Mouse (Mus musculus) c-Kit-positive CD71-negative TER-119-negative erythroid progenitor cells, embryonic 14.5 days (primary cell): ENCODE results near the gene Slc9a3.
A peak's percentile ranks its signal among the peaks of the same experiment; 100 is the strongest.

Source experiments
- DNase-seq: peaks from one replicate; pipeline ENCODE4 v3.0.0-alpha.2; 2013; ENCODE audit warnings: low read depth

The Slc9a3 gene

DNA sequence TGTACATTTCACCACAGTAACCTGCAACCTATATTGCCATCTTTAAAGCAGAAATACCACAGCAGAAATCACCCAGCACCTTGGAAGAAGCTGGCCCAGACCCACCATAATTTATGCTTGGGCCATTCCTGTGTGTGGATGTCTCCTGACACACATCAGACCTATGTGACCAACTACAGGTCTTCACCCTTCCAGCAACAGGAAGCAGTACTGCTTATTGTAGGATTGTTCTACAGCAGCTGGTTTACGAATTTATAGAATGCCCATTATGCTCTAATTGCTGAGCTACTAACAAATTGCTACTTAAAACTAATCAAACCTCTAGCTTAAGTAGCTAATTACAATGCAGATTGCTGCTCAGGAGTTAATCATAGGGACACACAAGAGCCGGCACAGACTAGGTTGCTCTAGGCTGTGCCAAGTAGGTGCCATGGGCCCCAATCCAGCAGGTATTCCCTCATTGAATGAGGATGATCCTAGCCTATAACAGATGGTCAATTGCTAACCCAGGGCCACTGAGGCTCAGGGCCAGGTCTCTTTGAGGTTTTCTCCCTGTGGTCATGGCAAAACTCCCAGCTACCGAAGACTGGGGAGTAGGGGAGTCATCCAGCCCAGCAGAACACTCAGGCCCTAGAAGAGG, 24.8 kb downstream of the Slc9a3 start:
- DNase-seq = no peak

- no peak for DNase-seq
Observed at GRCm38 (mm10) chr13:74147327-74147726, 26.1 kb downstream of the Slc9a3 start.

- peak; percentile 33 for DNase-seq
Observed at GRCm38 (mm10) chr13:74166348-74167056, 45.2 kb downstream of the Slc9a3 start.

DNA sequence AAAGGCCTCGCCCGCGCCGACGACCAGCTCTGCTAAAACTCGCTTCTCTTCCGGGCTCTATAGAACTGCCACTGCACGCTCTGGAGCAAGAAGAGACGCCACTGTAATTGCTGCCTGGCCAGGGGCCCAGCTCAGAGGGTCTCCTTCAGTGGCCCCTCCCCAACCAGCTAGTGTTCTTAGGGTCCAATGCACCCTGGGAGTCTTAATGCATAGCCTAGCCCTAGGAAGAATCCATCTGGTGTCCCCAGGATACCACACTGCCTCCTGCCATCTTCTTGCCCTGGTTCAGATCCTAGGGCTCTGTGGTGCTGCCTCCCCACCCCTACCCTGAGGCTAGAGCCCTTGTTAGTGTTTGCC, 45.8 kb downstream of the Slc9a3 start:
- DNase-seq = no peak

DNA sequence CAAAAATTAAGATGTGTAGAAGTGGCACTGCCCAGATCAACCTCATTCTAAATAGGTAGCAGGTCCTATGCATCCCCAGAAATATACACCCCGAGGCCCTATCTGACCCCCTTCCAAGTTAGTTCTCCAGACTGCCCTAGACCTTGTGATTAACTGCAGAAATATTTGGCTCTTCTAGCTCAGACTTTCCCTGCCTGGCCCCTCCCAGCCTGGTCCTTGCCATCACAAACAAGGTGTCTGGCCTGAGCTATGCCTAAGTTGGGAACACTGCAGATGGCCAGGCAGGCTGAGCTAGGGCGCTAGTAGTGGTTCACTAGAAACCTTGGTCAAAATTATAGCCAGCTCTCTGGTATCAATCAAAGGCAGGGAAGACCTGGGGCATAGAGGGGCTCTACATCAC, 46.2 kb downstream of the Slc9a3 start:
- no peak for DNase-seq

DNA sequence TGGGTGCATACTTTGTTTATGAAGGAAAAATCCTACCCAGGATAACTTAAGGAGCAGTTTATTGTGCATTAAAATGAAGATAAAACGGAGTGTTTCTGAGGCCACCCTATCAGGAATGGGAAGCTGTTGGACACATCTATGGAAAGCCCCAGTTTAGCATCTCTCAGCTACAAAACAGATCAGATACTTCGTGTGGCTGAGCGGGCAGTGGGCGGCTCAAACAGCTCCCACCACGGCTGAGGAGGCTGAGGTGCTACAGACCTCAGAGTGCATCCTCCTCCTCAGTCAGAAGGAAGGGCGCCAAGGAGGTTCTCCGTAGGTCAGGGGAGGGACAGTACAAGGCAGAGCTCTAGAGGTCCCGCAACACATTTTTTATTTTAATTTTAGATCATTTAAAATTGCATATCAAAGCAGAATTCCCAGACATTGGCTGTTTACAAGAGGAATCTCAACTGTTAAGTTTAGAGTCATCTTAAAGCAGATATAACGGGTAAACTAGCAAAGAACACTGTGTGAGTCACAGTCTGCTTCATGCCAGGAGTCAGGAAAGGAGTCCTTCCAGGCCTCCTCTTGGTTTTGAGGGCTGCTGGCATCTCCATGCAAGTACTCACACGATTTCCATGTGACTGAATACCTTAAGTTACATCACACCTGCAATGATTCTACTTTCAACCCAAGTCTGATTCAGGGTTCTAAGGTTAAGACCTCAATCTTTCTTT, 48.3 kb downstream of the Slc9a3 start:
- DNase-seq = no peak

DNA sequence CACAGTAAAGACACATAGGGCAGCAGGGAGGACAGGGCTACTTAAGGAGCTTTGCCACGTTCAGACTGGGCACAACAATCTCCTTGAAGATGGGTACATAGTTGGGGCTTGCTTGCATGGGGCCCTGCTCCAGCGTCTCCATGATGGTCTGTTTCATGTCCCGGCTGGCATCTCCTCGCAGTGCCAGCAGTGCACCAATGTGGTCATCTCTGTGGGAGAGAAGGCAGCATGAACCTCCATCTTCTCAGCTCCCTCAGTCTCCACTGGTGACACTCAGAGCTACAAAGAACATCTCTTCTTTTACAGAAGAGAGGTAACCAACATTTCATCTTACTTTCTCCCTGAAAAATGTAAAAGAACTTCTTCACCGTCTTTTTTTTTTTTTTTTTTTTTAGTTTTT, 50.8 kb downstream of the Slc9a3 start:
- DNase-seq = no peak

DNA sequence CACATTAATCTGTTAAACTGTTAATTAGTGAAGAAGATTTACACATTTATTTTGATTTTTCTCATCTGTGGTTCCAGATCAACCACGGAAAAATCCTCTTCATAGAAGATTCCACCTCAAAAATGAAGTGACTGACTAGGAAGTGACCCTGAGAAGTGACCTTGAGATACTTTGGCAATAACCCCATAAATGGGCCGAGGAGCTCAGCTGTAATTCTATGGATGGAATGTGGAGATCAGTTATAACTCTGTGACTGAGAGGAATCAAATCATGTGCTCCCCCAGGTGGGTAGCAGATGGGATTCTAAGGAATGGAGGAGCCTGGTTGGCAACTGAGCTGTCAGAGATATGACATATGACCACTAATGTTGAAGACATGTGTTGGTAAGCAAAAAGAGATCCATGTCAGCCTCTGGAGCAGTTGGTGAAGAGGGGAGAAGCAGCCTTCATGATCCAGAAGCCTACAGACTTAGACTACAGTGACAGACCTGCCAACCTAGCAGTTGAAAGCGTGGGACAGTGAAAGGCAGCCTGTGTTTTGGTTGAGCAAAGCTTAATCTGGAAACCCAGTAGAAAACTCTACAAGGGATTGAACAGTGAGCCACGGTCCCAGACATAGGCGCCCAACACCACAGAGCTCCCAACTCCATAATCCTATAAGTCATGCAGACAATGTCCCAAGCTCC, 61.9 kb downstream of the Slc9a3 start:
- DNase-seq = no peak

DNA sequence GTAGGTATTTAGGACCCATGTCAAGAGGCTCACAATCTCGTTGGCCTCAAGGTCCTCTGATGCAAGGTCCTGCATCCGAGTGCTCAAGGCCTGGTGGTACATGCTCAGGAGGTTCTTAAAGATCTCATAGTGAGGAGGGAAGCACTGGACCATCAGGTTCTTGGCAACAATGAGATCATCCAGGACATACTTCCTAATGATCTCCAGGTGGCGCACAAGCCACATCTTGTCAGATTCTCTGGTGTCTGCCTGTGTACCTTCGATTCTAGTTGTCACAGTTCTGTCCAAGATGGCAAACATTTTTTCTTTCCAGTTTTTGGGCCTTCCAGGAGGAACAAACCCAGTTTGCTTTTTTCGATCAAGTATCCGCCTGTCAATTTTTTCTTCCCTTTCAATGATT, 71.4 kb downstream of the Slc9a3 start:
- DNase-seq = peak; percentile 23

DNA sequence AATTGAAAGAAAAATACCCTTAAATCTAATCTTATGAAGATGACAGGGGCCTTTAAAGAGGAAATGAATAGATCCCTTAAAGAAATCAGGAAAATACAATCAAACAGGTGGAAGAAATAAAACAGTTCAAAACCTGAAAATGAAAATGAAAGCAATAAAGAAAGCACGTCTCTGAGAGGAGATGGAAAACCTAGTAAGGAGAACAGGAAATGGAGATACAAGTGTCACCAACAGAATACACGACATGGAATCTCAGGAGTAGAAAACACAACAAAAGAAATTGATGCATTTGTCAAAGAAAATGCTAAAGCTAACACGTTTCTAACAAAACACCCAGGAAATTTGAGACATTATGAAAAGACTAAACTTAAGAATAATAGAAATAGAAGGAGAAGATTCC, 75.2 kb downstream of the Slc9a3 start:
- DNase-seq = no peak

DNA sequence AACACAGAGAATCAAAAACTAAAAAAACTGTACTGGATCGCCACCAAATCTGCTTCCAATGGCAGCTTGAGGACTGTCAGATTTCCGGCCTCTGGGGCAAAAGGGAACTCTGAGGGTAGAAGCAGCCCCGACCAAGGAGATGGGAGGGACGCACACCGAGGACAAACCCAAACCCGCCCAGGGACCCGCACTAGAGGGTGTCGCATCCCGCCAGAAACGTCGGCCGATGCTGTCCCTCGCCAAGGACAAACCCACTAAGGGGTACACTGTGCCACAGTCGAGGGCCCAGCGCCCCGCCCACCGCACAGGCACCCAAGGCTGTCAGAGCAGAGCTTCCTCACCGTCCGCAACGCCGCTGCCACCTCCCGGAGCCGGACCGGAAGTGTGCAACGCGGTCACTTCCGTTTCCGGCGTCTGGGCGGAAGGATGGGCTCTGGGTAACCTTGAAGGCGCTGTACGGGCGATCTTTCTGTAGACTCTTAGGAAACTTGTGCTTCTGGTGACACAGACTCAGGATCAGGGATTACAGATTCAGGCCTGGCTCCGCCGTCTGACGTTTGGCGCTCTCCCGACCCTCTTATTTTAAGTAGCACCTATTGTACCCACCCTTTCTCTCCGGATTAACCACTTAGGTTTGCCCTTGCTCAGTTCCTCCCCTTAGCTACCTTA, 87.2 kb downstream of the Slc9a3 start, which contains the start of gene Exoc3:
Gene Exoc3 (minus strand): TSS at position 416 of the 669 bp plus-strand sequence.
- DNase-seq = peak; percentile 86

DNA sequence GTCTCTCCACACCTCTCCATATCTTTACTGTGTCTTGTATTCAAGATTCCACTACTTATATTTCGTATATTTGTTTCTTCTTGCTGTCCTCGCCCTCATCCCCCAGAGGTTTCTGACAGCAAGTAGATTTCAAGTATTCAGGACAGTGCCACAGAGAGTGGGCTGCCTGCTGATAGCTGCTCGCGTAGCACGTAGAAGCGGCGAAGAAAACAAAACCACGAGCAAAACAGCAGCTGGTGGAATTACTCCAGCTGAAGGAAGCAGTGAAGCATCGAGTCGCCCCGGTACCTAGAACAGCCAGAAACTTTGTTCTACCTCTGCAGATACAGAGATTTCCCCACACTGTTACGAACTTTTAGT, 87.7 kb downstream of the Slc9a3 start:
- peak; percentile 14 for DNase-seq

DNA sequence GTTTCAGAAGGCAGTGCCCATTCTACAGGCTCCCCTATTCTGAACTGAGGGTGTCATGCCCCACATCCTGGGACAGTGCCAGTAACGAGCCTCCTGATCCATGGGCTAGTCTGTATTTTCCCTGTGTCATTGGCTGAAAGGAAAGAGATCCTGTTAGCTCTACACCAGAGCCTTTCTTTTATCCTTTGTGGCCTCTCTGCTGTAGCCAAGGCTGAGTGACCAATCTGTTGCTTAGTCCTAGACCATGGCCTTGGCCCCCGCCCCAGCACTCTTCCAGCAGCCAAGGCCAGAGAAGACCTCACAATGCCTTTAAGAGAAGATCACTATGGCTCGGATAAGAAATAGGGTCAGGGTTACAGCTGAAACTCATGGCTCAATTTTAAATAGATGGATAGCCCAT, 97.2 kb downstream of the Slc9a3 start:
- DNase-seq = no peak
